Mouse (Mus musculus): ENCODE data around the gene Tub. TPM values are rescaled to one million over a fixed set of nuclear protein-coding genes. Genes with fewer than 3 reads are reported as not detected.

Gene Tub
- total RNA-seq, 1 experiment, result 3.3 TPM

- Histone ChIP-seq H3K9ac (ENCODE audit: insufficient read depth, low read depth, low read length, poor library complexity, severe bottlenecking) (no peak overlapping the region), H3K9me3 (ENCODE audit: control insufficient read depth, insufficient read depth, low read depth, low read length) (no peaks in the 10 kb centered on the region), H3K27ac (ENCODE audit: insufficient read depth, low read depth, low read length, poor library complexity, severe bottlenecking) (no peak overlapping the region), H3K36me3 (ENCODE audit: control insufficient read depth, insufficient read depth, low read length, poor library complexity, severe bottlenecking) (no peaks in the 10 kb centered on the region), H3K4me3 (ENCODE audit: insufficient read depth in 1 of 2, low read depth in 1 of 2, low read length in 2 of 2, poor library complexity in 1 of 2, severe bottlenecking in 1 of 2) (no peak overlapping the region), H3K4me1 (ENCODE audit: control insufficient read depth in 2 of 2, insufficient read depth in 2 of 2, low read length in 2 of 2, poor library complexity in 1 of 2) (no peaks in the 10 kb centered on the region)
- TF ChIP-seq HCFC1 (IDR thresholded peaks at IDR 0.05; ENCODE audit: borderline replicate concordance, insufficient read depth, low read length) (no peak), CHD2 (IDR thresholded peaks at IDR 0.05; ENCODE audit: low read depth, low read length) (no peak), ZNF384 (IDR thresholded peaks at IDR 0.05; ENCODE audit: low read depth, low read length) (no peak), MAFK (IDR thresholded peaks at IDR 0.05; ENCODE audit: insufficient read depth, low read depth, low read length) (no peak), ZC3H11A (IDR thresholded peaks at IDR 0.05; ENCODE audit: borderline replicate concordance, low read depth, low read length) (no peak)
- in situ Hi-C loops (cut with MboI; ENCODE audit: low sequenced_read_pairs in 2 of 2, unreplicated experiment in 2 of 2), result no loop called here
- DNase-seq (ENCODE audit: low read depth, low spot score), result no peak
Observed at GRCm38 (mm10) chr7:109014851-109015250, 64.7 kb downstream of the Tub start.

DNA sequence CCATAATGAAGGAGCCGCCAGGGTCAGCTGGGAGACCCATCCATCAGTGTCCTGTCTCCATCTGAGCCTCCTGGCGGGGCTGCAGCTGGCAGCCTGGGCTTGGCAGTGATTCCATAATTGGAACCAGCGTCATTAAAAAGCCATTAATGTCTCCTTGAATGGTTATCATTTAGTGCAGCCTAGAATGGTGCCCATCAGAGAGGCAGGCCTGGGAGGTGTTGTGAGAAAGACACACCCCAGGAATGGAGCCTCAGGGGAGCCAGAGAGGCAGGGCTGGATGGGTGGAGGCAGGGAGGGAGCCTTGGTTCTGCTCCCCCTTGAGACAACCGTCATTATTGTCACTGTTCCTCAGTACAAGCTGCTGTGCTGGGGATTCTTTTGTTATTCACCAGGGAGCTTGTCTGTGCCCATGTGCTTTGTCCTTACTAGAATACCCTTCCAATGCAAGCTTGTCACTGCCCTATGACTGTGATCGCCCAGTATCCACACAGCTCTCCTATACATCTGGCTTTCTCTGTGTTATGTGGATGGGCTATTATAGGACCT lies 66.3 kb downstream of the Tub start:
- Histone ChIP-seq H3K36me3 (ENCODE audit: control insufficient read depth, insufficient read depth, low read length, poor library complexity, severe bottlenecking) (no peaks in the 10 kb centered on the region), H3K9me3 (ENCODE audit: control insufficient read depth, insufficient read depth, low read depth, low read length) (no peaks in the 10 kb centered on the region), H3K4me1 (ENCODE audit: control insufficient read depth in 2 of 2, insufficient read depth in 2 of 2, low read length in 2 of 2, poor library complexity in 1 of 2) (no peaks in the 10 kb centered on the region), H3K4me3 (ENCODE audit: insufficient read depth in 1 of 2, low read depth in 1 of 2, low read length in 2 of 2, poor library complexity in 1 of 2, severe bottlenecking in 1 of 2) (no peak overlapping the region), H3K27ac (ENCODE audit: insufficient read depth, low read depth, low read length, poor library complexity, severe bottlenecking) (no peak overlapping the region), H3K9ac (ENCODE audit: insufficient read depth, low read depth, low read length, poor library complexity, severe bottlenecking) (no peak overlapping the region)
- TF ChIP-seq HCFC1 (IDR thresholded peaks at IDR 0.05; ENCODE audit: borderline replicate concordance, insufficient read depth, low read length) (no peak), MAFK (IDR thresholded peaks at IDR 0.05; ENCODE audit: insufficient read depth, low read depth, low read length) (no peak), ZC3H11A (IDR thresholded peaks at IDR 0.05; ENCODE audit: borderline replicate concordance, low read depth, low read length) (no peak), CHD2 (IDR thresholded peaks at IDR 0.05; ENCODE audit: low read depth, low read length) (no peak), ZNF384 (IDR thresholded peaks at IDR 0.05; ENCODE audit: low read depth, low read length) (no peak)
- in situ Hi-C loops (cut with MboI; ENCODE audit: low sequenced_read_pairs in 2 of 2, unreplicated experiment in 2 of 2), result no loop called here
- no peak for DNase-seq (ENCODE audit: low read depth, low spot score)

DNA sequence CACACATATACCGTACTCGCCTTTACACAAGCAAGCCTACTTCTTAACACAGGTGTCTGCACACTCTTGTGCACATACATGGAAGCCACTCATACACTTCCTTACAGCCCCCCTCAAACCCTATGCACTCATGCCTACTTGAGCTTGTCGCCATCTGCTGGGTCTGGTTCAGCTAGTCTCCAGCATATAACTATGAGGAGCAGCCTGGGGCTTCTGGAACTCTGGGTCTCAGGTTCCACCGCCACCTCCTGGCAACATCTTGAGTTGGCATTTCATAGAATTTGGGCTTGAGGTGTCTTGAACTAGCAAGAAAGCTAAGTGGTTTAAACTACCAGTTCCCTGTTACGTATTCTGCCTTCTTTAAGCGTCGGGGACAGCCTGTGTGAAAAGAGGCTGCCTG lies 69.1 kb downstream of the Tub start:
- Histone ChIP-seq H3K36me3 (ENCODE audit: control insufficient read depth, insufficient read depth, low read length, poor library complexity, severe bottlenecking) (no peaks in the 10 kb centered on the region), H3K9me3 (ENCODE audit: control insufficient read depth, insufficient read depth, low read depth, low read length) (no peaks in the 10 kb centered on the region), H3K4me3 (ENCODE audit: insufficient read depth in 1 of 2, low read depth in 1 of 2, low read length in 2 of 2, poor library complexity in 1 of 2, severe bottlenecking in 1 of 2) (no peak overlapping the region), H3K9ac (ENCODE audit: insufficient read depth, low read depth, low read length, poor library complexity, severe bottlenecking) (no peak overlapping the region), H3K4me1 (ENCODE audit: control insufficient read depth in 2 of 2, insufficient read depth in 2 of 2, low read length in 2 of 2, poor library complexity in 1 of 2) (no peaks in the 10 kb centered on the region), H3K27ac (ENCODE audit: insufficient read depth, low read depth, low read length, poor library complexity, severe bottlenecking) (no peak overlapping the region)
- in situ Hi-C loops (cut with MboI; ENCODE audit: low sequenced_read_pairs in 2 of 2, unreplicated experiment in 2 of 2), result no loop called here
- no peak for DNase-seq (ENCODE audit: low read depth, low spot score)
- TF ChIP-seq MAFK (IDR thresholded peaks at IDR 0.05; ENCODE audit: insufficient read depth, low read depth, low read length), result no peak
- no peak for TF ChIP-seq CHD2 (IDR thresholded peaks at IDR 0.05; ENCODE audit: low read depth, low read length)
- no peak for TF ChIP-seq ZNF384 (IDR thresholded peaks at IDR 0.05; ENCODE audit: low read depth, low read length)
- TF ChIP-seq ZC3H11A (IDR thresholded peaks at IDR 0.05; ENCODE audit: borderline replicate concordance, low read depth, low read length), result no peak
- TF ChIP-seq HCFC1 (IDR thresholded peaks at IDR 0.05; ENCODE audit: borderline replicate concordance, insufficient read depth, low read length), result no peak

GRCm38 (mm10) chr7:109021428-109021827 lies 71.3 kb downstream of the Tub start:
- no peak overlapping the region for H3K4me3 ChIP-seq (ENCODE audit: insufficient read depth in 1 of 2, low read depth in 1 of 2, low read length in 2 of 2, poor library complexity in 1 of 2, severe bottlenecking in 1 of 2)
- TF ChIP-seq MAFK (IDR thresholded peaks at IDR 0.05; ENCODE audit: insufficient read depth, low read depth, low read length), result no peak
- no peak for TF ChIP-seq CHD2 (IDR thresholded peaks at IDR 0.05; ENCODE audit: low read depth, low read length)
- no peak for TF ChIP-seq ZNF384 (IDR thresholded peaks at IDR 0.05; ENCODE audit: low read depth, low read length)
- TF ChIP-seq ZC3H11A (IDR thresholded peaks at IDR 0.05; ENCODE audit: borderline replicate concordance, low read depth, low read length), result no peak; the same call in 1 of the 2 replicates
- TF ChIP-seq HCFC1 (IDR thresholded peaks at IDR 0.05; ENCODE audit: borderline replicate concordance, insufficient read depth, low read length), result no peak
- no peaks in the 10 kb centered on the region for H3K4me1 ChIP-seq (ENCODE audit: control insufficient read depth in 2 of 2, insufficient read depth in 2 of 2, low read length in 2 of 2, poor library complexity in 1 of 2)
- peaks cover 7% of the 10 kb centered on the region; the same call in 1 of the 2 replicates for H3K36me3 ChIP-seq (ENCODE audit: control insufficient read depth, insufficient read depth, low read length, poor library complexity, severe bottlenecking)
- in situ Hi-C loops (cut with MboI; ENCODE audit: low sequenced_read_pairs in 2 of 2, unreplicated experiment in 2 of 2), result loop anchor here in 1 of 2 experiments (10.0 kb wide), 1 partner anchor 207 kb away; no protein-coding TSS in a partner anchor
- no peak overlapping the region for H3K9ac ChIP-seq (ENCODE audit: insufficient read depth, low read depth, low read length, poor library complexity, severe bottlenecking)
- H3K27ac ChIP-seq (ENCODE audit: insufficient read depth, low read depth, low read length, poor library complexity, severe bottlenecking), result no peak overlapping the region
- no peaks in the 10 kb centered on the region for H3K9me3 ChIP-seq (ENCODE audit: control insufficient read depth, insufficient read depth, low read depth, low read length)
- peak; percentile 70 for DNase-seq (ENCODE audit: low read depth, low spot score)

All from ES-E14 (cell line).